Mouse (Mus musculus): Measurements from ENCODE around the gene Thtpa. TPM values are rescaled to one million over a fixed set of nuclear protein-coding genes. Genes with fewer than 3 reads are reported as not detected.

Thtpa gene
- polyA plus RNA-seq, 1 experiment from 2014 or later, result 29.8 TPM

DNA sequence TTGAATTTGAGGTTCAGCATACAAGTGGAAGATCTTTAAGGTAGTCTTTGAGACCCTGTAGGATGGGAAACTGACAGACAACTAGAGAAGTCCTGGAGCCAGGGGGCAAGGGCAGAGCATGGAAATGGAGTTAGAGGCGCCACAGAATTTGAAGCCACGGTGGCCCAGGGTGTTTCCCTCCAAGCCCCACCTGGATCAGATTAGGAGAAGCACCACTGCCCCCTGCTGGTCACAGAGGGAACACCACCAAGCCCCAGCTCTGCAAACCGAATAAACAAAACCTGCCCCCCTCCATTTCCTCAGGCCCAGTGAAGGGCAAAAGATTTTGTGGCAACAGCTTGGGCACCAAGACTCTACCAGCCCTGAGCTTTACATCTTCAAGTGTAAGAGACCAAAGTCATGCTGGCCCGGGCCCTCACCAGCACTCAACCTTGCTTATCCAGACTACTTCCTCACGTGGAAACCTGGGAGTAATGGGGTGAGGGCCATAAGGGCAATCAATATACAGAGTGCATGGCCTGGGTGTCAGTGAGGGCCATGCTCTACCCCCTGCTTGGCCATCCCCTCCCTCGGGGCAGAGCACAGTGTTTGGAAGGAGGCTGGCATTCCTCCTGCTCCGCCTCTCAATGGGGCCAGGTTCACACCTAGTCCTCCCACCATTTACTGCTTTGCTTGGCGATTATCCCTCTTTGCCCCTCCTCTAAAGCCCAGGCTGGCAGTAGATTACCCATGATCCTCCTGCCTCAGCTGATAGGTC lies 15.2 kb upstream of the Thtpa start:
- peak; percentile 30 for ATAC-seq (ENCODE audit: low read depth)
- Histone ChIP-seq H3K4me3 (peak overlapping the region; percentile 12; the same call in 1 of the 2 replicates), H3K9me3 (no peaks in the 10 kb centered on the region), H3K9ac (peak overlapping the region; percentile 63), H3K27me3 (no peaks in the 10 kb centered on the region), H3K4me1 (replicated peaks) (peaks cover 80% of the 10 kb centered on the region), H3K36me3 (peaks cover 18% of the 10 kb centered on the region), H3K4me2 (peak overlapping the region; percentile 51), H3K27ac (replicated peaks) (peak overlapping the region; percentile 96)
- WGBS, result 13% methylated on average over 8 of the region's 8 CpGs

DNA sequence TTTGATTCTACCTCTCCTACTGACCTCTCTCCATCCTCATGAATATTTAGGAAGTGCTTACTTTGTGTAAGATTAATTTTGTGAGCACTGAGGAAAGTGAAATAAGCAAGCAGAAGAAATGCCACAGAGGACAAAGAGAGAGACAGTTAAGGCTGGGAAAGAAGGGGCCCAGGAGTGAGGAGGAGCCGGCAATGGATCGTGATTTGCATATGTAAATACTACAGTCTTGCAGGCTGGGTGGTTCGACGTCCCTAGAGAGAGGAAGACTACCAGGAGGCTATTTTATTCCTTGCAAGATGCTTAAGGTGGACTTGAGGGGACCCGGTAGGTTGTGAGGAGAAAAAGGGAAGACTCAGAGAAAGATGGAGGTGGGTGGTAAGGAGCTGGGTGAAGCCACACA lies 13.5 kb upstream of the Thtpa start:
- no peak for ATAC-seq (ENCODE audit: low read depth)
- H3K27me3 ChIP-seq, result no peaks in the 10 kb centered on the region
- peak overlapping the region; percentile 34; the same call in 1 of the 2 replicates for H3K9ac ChIP-seq
- 16% methylated on average over 5 of the region's 5 CpGs for WGBS
- peaks cover 89% of the 10 kb centered on the region for H3K4me1 ChIP-seq (replicated peaks)
- no peak overlapping the region for H3K4me3 ChIP-seq
- H3K9me3 ChIP-seq, result no peaks in the 10 kb centered on the region
- peak overlapping the region; percentile 62; the same call in 1 of the 2 replicates for H3K27ac ChIP-seq (replicated peaks)
- H3K36me3 ChIP-seq, result peaks cover 10% of the 10 kb centered on the region
- no peak overlapping the region for H3K4me2 ChIP-seq

DNA sequence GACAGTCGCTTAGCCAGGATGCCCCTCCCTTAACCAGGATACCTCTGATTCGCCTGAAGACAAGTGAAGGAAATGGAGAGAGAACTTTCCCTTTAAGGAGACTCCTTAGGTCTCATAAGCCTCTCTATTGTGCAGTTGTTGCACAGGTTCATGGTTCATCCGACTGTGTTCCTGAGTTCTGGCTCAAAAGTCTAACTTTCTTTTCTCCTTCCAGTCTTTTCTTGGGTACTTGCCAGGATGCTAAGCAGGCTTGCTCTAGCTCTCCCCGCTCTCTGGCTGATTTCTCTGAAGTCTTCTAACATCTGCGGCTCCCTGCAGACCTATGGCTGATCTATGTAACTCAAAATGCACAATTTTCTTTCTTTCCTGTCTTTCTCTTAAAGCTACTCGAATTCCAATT lies 11.1 kb upstream of the Thtpa start:
- H3K27ac ChIP-seq (replicated peaks), result no peak overlapping the region
- peaks cover 89% of the 10 kb centered on the region for H3K4me1 ChIP-seq (replicated peaks)

DNA sequence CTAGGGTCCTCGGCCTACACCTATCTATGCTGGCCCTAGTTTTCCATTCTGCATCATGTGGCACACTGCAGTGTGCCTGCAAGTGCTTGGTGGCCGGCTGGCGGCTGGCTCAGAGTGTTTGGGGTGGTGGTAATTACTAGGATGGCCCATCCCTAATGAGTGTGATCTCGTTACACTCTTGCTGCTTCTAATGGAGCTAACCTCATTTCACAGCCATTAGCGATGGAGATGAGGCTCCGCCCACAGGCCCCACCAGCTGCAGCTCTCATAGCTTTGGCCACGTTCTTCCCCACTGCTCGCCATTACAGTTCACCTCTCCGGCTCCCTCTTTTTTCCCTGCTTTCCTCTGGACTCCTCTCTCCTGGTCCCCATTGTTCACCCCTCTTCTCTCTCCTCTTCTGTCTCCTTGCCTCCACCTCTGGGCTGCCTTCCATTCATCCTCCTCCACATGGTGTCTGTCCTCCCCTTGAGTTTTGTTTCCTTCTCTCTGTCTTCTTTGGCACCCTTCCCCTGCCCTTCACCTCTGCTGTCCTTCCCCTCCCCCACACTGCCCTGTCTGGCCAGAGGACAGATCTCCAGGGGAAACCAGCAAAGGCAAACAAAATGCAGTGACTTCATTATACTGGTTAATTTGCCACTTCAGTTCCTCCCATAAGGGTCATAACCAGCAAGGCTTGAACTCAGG lies 9.1 kb upstream of the Thtpa start:
- peaks cover 14% of the 10 kb centered on the region for H3K36me3 ChIP-seq
- no peaks in the 10 kb centered on the region for H3K9me3 ChIP-seq
- no peaks in the 10 kb centered on the region for H3K27me3 ChIP-seq
- peak overlapping the region; percentile 34; the same call in 1 of the 2 replicates for H3K9ac ChIP-seq
- ATAC-seq (ENCODE audit: low read depth), result peak; percentile 60
- 18% methylated on average over 9 of the region's 9 CpGs for WGBS
- H3K27ac ChIP-seq (replicated peaks), result peak overlapping the region; percentile 84
- H3K4me1 ChIP-seq (replicated peaks), result peaks cover 91% of the 10 kb centered on the region
- H3K4me3 ChIP-seq, result no peak overlapping the region
- H3K4me2 ChIP-seq, result peak overlapping the region; percentile 40

More for the DNA sequence above, 11.1 kb upstream of the Thtpa start:
- 76% methylated on average over 6 of the region's 6 CpGs for WGBS
- ATAC-seq (ENCODE audit: low read depth), result no peak
- H3K27me3 ChIP-seq, result no peaks in the 10 kb centered on the region
- H3K9ac ChIP-seq, result no peak overlapping the region
- H3K9me3 ChIP-seq, result no peaks in the 10 kb centered on the region
- H3K4me3 ChIP-seq, result no peak overlapping the region
- peaks cover 14% of the 10 kb centered on the region for H3K36me3 ChIP-seq
- H3K4me2 ChIP-seq, result no peak overlapping the region

DNA sequence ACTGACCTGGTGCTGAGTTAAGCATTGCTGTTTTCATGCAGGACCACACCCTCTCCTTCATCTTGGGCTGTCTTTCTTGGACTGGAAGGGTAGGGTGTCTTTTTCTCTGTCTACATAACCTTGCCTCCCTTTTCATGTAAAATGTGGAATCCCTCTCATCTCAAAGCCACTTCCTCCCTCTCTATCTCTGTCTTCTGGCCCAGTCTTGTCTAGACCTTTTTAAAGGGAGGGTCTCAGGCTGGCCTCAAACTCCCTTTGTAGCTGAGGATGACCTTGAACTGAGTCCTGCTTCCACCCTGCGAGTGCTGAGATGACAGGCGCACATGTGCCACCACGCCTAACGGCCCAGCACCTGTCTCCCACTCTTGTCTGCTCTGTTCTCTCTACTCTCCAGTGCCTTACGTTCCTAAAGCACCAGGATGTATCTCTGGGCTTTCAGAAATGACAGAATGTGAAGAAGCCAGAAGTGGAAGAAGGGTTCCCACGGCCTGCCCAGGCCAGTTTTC lies 8.5 kb upstream of the Thtpa start:
- 85% methylated on average over 6 of the region's 6 CpGs for WGBS
- H3K36me3 ChIP-seq, result peaks cover 14% of the 10 kb centered on the region
- ATAC-seq (ENCODE audit: low read depth), result no peak
- no peak overlapping the region for H3K4me3 ChIP-seq
- H3K4me2 ChIP-seq, result peak overlapping the region; percentile 40
- H3K27me3 ChIP-seq, result no peaks in the 10 kb centered on the region
- H3K9me3 ChIP-seq, result no peaks in the 10 kb centered on the region
- H3K4me1 ChIP-seq (replicated peaks), result peaks cover 91% of the 10 kb centered on the region
- H3K27ac ChIP-seq (replicated peaks), result peak overlapping the region; percentile 84
- peak overlapping the region; percentile 34; the same call in 1 of the 2 replicates for H3K9ac ChIP-seq

DNA sequence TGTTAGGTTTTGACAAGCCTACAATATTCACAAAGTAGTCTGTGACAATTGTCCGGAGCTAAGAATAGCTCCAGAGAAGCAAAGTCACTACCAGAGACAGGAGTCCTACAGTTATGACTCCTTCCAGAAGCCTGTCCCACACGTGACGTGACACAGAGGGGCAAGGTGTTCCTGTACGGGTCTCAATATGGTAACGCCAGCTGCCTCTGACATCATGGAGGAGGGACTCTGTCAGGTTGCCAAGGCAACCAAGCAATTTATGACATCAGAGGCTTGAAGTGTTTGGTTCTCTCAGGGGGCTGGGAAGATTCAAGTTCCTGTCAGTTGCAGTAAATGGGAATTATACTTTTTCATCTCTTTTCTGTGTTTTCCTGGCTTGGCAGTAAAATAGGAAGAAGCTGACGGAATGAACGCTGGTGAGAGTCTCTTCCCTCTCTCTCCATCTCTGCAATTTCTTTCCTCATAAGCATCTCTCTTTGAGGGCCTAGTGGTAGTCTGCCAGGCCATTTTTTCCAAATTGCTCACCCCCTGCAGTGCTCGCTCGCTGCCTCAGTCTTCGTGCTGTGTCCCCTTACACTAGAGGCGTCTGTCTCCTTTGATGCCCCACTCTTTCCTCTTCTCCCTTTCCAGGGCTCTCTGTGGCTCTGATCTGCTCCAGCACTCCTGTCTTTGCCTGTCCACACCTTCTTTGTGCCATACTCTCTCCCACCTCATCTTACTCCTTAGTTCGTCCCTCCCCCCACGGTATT lies 5.2 kb upstream of the Thtpa start:
- Histone ChIP-seq H3K9ac (peak overlapping the region; percentile 99), H3K27ac (replicated peaks) (peak overlapping the region; percentile 98), H3K4me1 (replicated peaks) (peaks cover 78% of the 10 kb centered on the region), H3K4me3 (peak overlapping the region; percentile 79), H3K9me3 (no peaks in the 10 kb centered on the region), H3K36me3 (0 out of 2 replicates have a peak, but pooled peaks cover 4% of the 10 kb centered on the region), H3K4me2 (peak overlapping the region; percentile 90), H3K27me3 (no peaks in the 10 kb centered on the region)
- 29% methylated on average over 13 of the region's 13 CpGs for WGBS
- ATAC-seq (ENCODE audit: low read depth), result no peak

DNA sequence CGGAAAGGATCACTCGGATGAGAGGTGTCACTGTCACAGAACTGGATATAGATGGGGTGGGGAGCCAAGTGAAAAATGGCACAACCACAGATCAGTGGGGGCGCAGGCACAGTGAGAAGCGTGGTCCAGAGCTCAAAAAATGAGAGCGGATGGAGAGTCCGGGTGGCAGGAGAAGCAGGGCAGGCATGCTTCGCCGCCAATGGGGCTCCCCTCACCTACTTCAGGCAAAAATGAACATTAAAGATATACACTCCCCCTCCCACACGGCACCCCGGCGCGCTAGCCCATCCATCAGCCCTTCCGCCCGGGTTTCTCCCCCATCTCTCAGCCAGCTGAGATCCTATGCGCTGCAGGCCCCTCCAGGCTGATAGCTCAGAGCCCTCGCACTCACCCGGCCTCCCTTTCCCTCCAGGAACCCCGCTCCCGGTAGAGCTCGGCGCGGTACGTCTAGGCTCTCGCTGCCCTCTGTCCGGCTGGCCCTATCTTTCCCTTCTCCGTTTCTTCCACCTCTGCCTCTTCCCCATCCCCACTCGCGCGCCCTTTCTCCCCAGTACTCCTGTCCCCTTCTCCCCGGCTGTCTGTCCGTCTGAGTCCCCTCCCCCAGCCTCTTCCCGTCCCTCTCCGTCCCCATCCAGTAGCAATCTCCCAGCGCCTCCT lies 3.2 kb upstream of the Thtpa start:
- H3K4me3 ChIP-seq, result peak overlapping the region; percentile 79
- H3K9ac ChIP-seq, result peak overlapping the region; percentile 99
- no peaks in the 10 kb centered on the region for H3K9me3 ChIP-seq
- H3K27ac ChIP-seq (replicated peaks), result peak overlapping the region; percentile 98
- H3K36me3 ChIP-seq, result 0 out of 2 replicates have a peak, but pooled peaks cover 3% of the 10 kb centered on the region
- peaks cover 74% of the 10 kb centered on the region for H3K4me1 ChIP-seq (replicated peaks)
- peak overlapping the region; percentile 90 for H3K4me2 ChIP-seq
- peak; percentile 23 for ATAC-seq (ENCODE audit: low read depth)
- 2% methylated on average over 33 of the region's 34 CpGs for WGBS
- H3K27me3 ChIP-seq, result no peaks in the 10 kb centered on the region

DNA sequence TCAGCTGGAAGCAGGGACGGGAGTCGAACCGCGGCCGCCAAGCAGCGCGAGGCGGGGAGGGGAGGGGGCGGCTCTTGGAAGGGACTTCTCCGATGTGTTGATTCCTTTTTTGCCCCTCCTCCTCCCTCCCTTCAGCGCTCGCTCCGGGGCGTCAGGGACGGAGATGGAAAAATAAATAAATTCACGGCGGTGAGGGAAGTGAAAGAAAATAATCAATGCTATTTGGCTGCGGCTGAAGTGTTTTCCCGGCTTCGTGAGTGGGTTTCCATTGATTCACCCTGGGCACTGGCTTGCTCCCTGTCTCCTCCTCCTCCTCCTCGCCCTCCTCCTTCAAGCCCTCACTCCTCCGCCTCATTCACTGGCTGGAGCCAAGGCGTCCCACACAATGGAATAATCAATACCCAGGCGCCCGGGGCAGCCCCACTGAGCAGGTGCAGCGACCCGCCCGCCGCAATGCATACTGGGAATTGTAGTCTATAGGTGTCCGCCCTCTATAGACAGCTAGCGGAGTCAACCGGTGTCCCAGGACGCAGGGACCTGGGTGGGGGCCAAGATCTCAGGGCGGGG lies 2.5 kb upstream of the Thtpa start, which contains the start of gene Zfhx2:
Gene Zfhx2 (minus strand): TSS at position 314 of the 567 bp plus-strand sequence.
- H3K4me2 ChIP-seq, result peak within 1 kb of the TSS; percentile 90
- H3K9me3 ChIP-seq, result no peaks in the 10 kb centered on the region
- peaks cover 74% of the 10 kb centered on the region for H3K4me1 ChIP-seq (replicated peaks)
- H3K9ac ChIP-seq, result peak within 1 kb of the TSS; percentile 99
- under 1% methylated on average over 34 of the region's 34 CpGs for WGBS
- peak within 1 kb of the TSS; percentile 98 for H3K27ac ChIP-seq (replicated peaks)
- peak within 1 kb of the TSS; percentile 79 for H3K4me3 ChIP-seq
- ATAC-seq (ENCODE audit: low read depth), result peak; percentile 91
- no peaks in the 10 kb centered on the region for H3K36me3 ChIP-seq
- no peaks in the 10 kb centered on the region for H3K27me3 ChIP-seq

DNA sequence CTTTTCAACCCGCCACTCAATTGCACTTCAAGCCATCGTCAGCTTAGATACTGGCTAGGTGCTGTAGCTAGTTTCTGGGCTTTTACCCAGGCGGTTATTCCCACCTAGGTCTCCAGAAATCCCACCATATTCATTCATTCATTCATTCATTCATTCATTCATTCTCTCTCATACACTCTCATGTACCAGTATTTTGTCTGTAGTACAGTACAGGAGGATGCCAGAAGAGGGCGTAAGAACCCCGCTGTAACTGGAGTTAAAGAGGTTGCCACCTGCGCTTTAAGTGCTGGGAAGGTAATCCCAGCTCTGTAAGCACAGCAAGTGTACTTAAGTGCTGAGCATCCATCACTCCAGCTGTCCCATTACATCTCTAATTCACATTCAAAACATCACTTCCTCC lies 657 bp upstream of the Thtpa start:
- 42% methylated on average over 6 of the region's 6 CpGs for WGBS
- Histone ChIP-seq H3K4me2 (peak overlapping the region; percentile 76), H3K9ac (no peak overlapping the region), H3K4me3 (no peak overlapping the region), H3K9me3 (no peaks in the 10 kb centered on the region), H3K36me3 (peaks cover 14% of the 10 kb centered on the region; the same call in 1 of the 2 replicates), H3K4me1 (replicated peaks) (peaks cover 65% of the 10 kb centered on the region), H3K27ac (replicated peaks) (no peak overlapping the region), H3K27me3 (no peaks in the 10 kb centered on the region)
- no peak for ATAC-seq (ENCODE audit: low read depth)

DNA sequence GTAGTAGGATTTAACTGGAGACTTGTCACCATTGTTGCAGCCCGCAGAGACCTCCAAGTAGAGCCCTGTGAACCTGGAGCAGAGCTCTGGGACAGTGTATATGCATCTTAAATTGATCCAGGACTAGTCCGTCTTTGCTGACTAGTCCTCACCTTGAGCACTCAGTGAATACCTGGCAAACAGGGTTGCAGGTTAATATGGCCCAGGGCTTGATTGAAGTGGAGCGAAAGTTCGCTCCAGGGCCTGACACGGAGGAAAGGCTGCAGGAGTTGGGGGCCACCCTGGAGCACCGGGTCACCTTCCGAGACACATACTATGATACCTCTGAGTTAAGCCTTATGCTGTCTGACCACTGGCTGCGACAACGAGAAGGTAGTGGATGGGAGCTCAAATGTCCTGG lies 679 bp downstream of the Thtpa start:
- H3K27me3 ChIP-seq, result no peaks in the 10 kb centered on the region
- H3K4me2 ChIP-seq, result peak overlapping the region; percentile 76
- 54% methylated on average over 9 of the region's 9 CpGs for WGBS
- peak overlapping the region; percentile 95 for H3K27ac ChIP-seq (replicated peaks)
- no peaks in the 10 kb centered on the region for H3K9me3 ChIP-seq
- ATAC-seq (ENCODE audit: low read depth), result no peak
- H3K36me3 ChIP-seq, result peaks cover 17% of the 10 kb centered on the region; the same call in 1 of the 2 replicates
- H3K9ac ChIP-seq, result peak overlapping the region; percentile 81
- peaks cover 51% of the 10 kb centered on the region for H3K4me1 ChIP-seq (replicated peaks)
- peak overlapping the region; percentile 56 for H3K4me3 ChIP-seq

DNA sequence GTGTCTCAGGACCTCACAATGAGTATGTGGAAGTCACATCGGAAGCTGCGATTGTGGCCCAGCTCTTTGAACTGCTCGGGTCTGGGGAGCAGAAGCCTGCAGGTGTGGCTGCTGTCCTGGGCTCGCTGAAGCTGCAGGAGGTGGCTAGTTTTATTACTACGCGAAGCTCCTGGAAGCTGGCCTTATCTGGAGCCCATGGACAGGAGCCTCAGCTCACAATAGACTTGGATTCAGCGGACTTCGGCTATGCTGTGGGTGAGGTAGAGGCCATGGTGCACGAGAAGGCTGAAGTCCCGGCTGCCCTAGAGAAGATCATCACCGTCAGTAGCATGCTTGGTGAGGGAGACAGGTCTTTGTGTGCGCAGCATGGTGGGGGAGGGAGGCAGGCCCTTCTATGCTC lies 1.1 kb downstream of the Thtpa start:
- H3K4me3 ChIP-seq, result peak overlapping the region; percentile 56

More for the DNA sequence above, 1.1 kb downstream of the Thtpa start:
- peak overlapping the region; percentile 81 for H3K9ac ChIP-seq
- H3K27me3 ChIP-seq, result no peaks in the 10 kb centered on the region
- ATAC-seq (ENCODE audit: low read depth), result no peak
- peak overlapping the region; percentile 95; the same call in 1 of the 2 replicates for H3K27ac ChIP-seq (replicated peaks)
- peak overlapping the region; percentile 76 for H3K4me2 ChIP-seq
- peaks cover 17% of the 10 kb centered on the region; the same call in 1 of the 2 replicates for H3K36me3 ChIP-seq
- 54% methylated on average over 12 of the region's 12 CpGs for WGBS
- H3K4me1 ChIP-seq (replicated peaks), result peaks cover 47% of the 10 kb centered on the region
- H3K9me3 ChIP-seq, result no peaks in the 10 kb centered on the region
